Mouse (Mus musculus): ENCODE measurements at regions not wholly inside any gene's neighbourhood (a gene's known extent, or its start where the extent isn't known, plus 50 kb on each side); places are given as distances from the start of the nearest gene placed in this dataset.

- H3K36me3 ChIP-seq: no peaks in the 10 kb centered on the region
- no peak overlapping the region for H3K4me2 ChIP-seq
- ATAC-seq (ENCODE audit: borderline replicate concordance, extremely low read depth, low FRiP score, low TSS enrichment): no peak
- no peak overlapping the region for H3K9ac ChIP-seq
- no peak overlapping the region for H3K4me3 ChIP-seq
- no peaks in the 10 kb centered on the region for H3K27me3 ChIP-seq
- H3K4me1 ChIP-seq: no peaks in the 10 kb centered on the region
- no peaks in the 10 kb centered on the region for H3K9me3 ChIP-seq
- H3K27ac ChIP-seq: no peak overlapping the region
- WGBS: 68% methylated on average over 6 of the region's 6 CpGs
These were observed 108.3 kb downstream of the Zwint start for GRCm38 (mm10) chr10:72762964-72763363.

- no peak overlapping the region for H3K9ac ChIP-seq
- H3K27ac ChIP-seq: no peak overlapping the region
- H3K9me3 ChIP-seq: no peaks in the 10 kb centered on the region
- no peaks in the 10 kb centered on the region for H3K36me3 ChIP-seq
- H3K4me3 ChIP-seq: no peak overlapping the region
- peak; percentile 81 for ATAC-seq (ENCODE audit: borderline replicate concordance, extremely low read depth, low FRiP score, low TSS enrichment)
- no peak overlapping the region for H3K4me2 ChIP-seq
- WGBS: 20% methylated on average over 3 of the region's 3 CpGs
- no peaks in the 10 kb centered on the region for H3K4me1 ChIP-seq
- H3K27me3 ChIP-seq: no peaks in the 10 kb centered on the region
These were observed 123.7 kb downstream of the Zwint start for GRCm38 (mm10) chr10:72778356-72778755.

GRCm38 (mm10) chr10:72811614-72812013 lies 157.0 kb downstream of the Zwint start:
- Histone ChIP-seq H3K4me2 (no peak overlapping the region), H3K9me3 (no peaks in the 10 kb centered on the region), H3K9ac (no peak overlapping the region), H3K4me3 (no peak overlapping the region), H3K4me1 (no peaks in the 10 kb centered on the region), H3K27ac (no peak overlapping the region), H3K27me3 (no peaks in the 10 kb centered on the region), H3K36me3 (no peaks in the 10 kb centered on the region)
- no peak for ATAC-seq (ENCODE audit: borderline replicate concordance, extremely low read depth, low FRiP score, low TSS enrichment)
- 88% methylated on average over 8 of the region's 8 CpGs for WGBS

- H3K27me3 ChIP-seq: no peaks in the 10 kb centered on the region
- 54% methylated on average over 1 of the region's 1 CpGs for WGBS
- H3K9ac ChIP-seq: no peak overlapping the region
- no peak for ATAC-seq (ENCODE audit: borderline replicate concordance, extremely low read depth, low FRiP score, low TSS enrichment)
- no peaks in the 10 kb centered on the region for H3K4me1 ChIP-seq
- no peaks in the 10 kb centered on the region for H3K36me3 ChIP-seq
- H3K27ac ChIP-seq: no peak overlapping the region
- no peak overlapping the region for H3K4me2 ChIP-seq
- H3K4me3 ChIP-seq: no peak overlapping the region
- H3K9me3 ChIP-seq: no peaks in the 10 kb centered on the region
These were observed 192.9 kb downstream of the Zwint start for GRCm38 (mm10) chr10:72847358-72848082.

DNA sequence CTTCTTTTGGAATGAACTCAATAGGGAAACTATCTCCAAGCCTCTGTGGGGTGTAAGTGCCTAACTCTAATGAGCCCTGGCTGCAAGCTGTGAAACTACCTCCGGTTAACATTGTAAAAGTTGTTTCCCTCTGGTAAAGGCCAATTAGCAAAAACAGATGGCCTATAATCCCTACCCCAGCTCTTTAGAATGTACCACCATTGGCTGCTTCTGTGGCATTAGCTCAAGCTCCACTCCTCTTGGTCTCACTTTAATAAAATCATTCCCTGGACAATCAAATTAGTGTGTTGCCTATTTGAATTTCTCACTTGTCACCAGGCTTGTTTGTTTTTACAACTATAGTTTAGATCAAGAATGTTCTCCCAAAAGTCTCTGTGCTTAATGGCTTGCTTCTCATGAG lies 213.3 kb downstream of the Zwint start:
- Histone ChIP-seq H3K9ac (no peak overlapping the region), H3K9me3 (no peaks in the 10 kb centered on the region), H3K4me3 (no peak overlapping the region), H3K4me1 (no peaks in the 10 kb centered on the region), H3K36me3 (no peaks in the 10 kb centered on the region), H3K4me2 (no peak overlapping the region), H3K27ac (no peak overlapping the region), H3K27me3 (no peaks in the 10 kb centered on the region)
- no peak for ATAC-seq (ENCODE audit: borderline replicate concordance, extremely low read depth, low FRiP score, low TSS enrichment)
- 29% methylated on average over 1 of the region's 1 CpGs for WGBS
